Mouse (Mus musculus) heart, embryonic 16.5 days (tissue): ENCODE data around the gene Lasp1. TPM values are rescaled to one million over a fixed set of nuclear protein-coding genes. Genes with fewer than 3 reads are reported as not detected.
A peak's percentile ranks its signal among the peaks of the same experiment; 100 is the strongest.

Experiments
- ATAC-seq: fragments of 200-750 bp; cut with Nextera tagmentation; replicated peaks from 2 replicates; pipeline ENCODE4 v1.8.0; 2017; ENCODE audit warnings: moderate number of reproducible peaks; ENCODE audit not compliant: insufficient read depth, low FRiP score; ENCODE audit errors: extremely low read depth
- H3K27ac ChIP-seq: fragments of 300-500 bp; sonication (generic); 2 replicates; pipeline ENCODE4 v1.5.1; 2014; ENCODE audit warnings: mild to moderate bottlenecking, low read length, control low read depth, moderate library complexity
- H3K27me3 ChIP-seq: fragments of 300-500 bp; sonication (generic); 2 replicates; pipeline ENCODE4 v1.6.1; 2014; ENCODE audit warnings: low read length, mixed read lengths; ENCODE audit not compliant: control insufficient read depth, insufficient read depth
- H3K36me3 ChIP-seq: fragments of 300-500 bp; sonication (generic); 2 replicates; pipeline ENCODE4 v1.6.1; 2014; ENCODE audit not compliant: control insufficient read depth, insufficient read depth
- H3K4me1 ChIP-seq: fragments of 300-500 bp; sonication (generic); 2 replicates; pipeline ENCODE4 v1.6.1; 2014; ENCODE audit warnings: low read length, mixed read lengths; ENCODE audit not compliant: control insufficient read depth, insufficient read depth
- H3K4me2 ChIP-seq: fragments of 300-500 bp; sonication (generic); 2 replicates; pipeline ENCODE4 v1.6.1; 2014; ENCODE audit warnings: low read depth, mild to moderate bottlenecking, control low read depth, low read length
- H3K4me3 ChIP-seq: fragments of 300-500 bp; sonication (generic); 2 replicates; pipeline ENCODE4 v1.5.1; 2014; ENCODE audit warnings: mild to moderate bottlenecking, control low read depth, low read length
- H3K9ac ChIP-seq: fragments of 300-500 bp; sonication (generic); 2 replicates; pipeline ENCODE4 v1.6.1; 2014; ENCODE audit warnings: low read length, control low read depth
- H3K9me3 ChIP-seq: fragments of 300-500 bp; sonication (generic); replicated peaks from 2 replicates; pipeline ENCODE4 v1.6.1; 2016; ENCODE audit warnings: low read length; ENCODE audit not compliant: control insufficient read depth
- WGBS: fragments of 180-500 bp; shearing (Covaris S2); extraction: QIAGEN DNeasy Blood & Tissue Kit; methylation state at CpG from one replicate; pipeline ENCODE4 v1.1.7; 2014; 5-methylcytosine and 5-hydroxymethylcytosine counted together
- polyA plus RNA-seq: library from polyadenylated mRNA; unstranded; fragments of >200 nt; fragmentation: Nextera tagmentation; extraction: Ambion mirVana; gene quantifications from 2 replicates; pipeline ENCODE4 v1.2.1, GENCODE M21; 2015

Lasp1 gene
- polyA plus RNA-seq, 1 experiment from 2014 or later, result 52.9 TPM

GRCm38 (mm10) chr11:97799994-97800690, 1.3 kb downstream of the Lasp1 start:
- no peaks in the 10 kb centered on the region for H3K9me3 ChIP-seq
- H3K4me2 ChIP-seq, result peak overlapping the region; percentile 94
- peak overlapping the region; percentile 97 for H3K27ac ChIP-seq
- peak; percentile 70 for ATAC-seq
- no peaks in the 10 kb centered on the region for H3K27me3 ChIP-seq
- peaks cover 42% of the 10 kb centered on the region for H3K4me1 ChIP-seq
- no peaks in the 10 kb centered on the region for H3K36me3 ChIP-seq
- peak overlapping the region; percentile 94 for H3K9ac ChIP-seq
- 0% methylated on average over 30 of the region's 43 CpGs for WGBS
- H3K4me3 ChIP-seq, result peak overlapping the region; percentile 84

DNA sequence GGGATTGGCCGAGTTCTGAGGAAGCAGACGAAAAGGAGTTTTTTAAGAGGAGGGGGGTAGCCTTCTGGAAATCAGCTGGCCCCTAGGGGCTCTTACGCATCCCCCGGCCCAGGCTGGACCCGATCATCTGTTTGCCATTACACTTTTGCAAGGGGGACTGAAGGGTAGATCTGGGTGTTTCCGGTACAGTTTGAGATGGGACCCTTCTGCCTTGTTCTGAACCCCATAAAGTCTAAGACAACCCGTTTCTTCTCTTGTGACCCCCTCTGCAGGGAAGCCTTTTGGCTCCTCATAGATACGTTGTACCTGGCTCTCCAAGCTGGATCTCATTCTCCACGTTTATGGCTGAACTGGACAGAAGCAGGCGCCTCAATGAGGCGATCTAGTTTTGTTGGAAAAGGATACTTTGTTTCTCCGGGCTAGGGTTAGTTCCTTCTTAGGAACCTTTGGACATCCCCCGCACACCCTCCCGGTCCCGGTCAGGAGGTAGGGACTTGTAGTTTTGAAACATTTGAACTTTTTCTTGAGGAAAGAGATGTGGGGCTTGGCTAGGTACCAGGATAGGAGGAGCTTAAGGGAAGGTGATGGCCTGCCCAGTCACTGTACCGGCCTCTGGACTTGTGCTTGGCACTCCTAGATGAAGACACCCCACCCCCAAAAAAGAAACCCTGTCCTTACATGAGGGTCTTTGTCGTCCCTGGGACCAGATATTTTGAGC, 2.0 kb downstream of the Lasp1 start:
- Histone ChIP-seq H3K9me3 (no peaks in the 10 kb centered on the region), H3K36me3 (no peaks in the 10 kb centered on the region), H3K9ac (peak overlapping the region; percentile 94), H3K4me3 (peak overlapping the region; percentile 84), H3K4me2 (peak overlapping the region; percentile 94), H3K4me1 (peaks cover 49% of the 10 kb centered on the region), H3K27me3 (no peaks in the 10 kb centered on the region), H3K27ac (peak overlapping the region; percentile 97)
- WGBS, result 5% methylated on average over 17 of the region's 17 CpGs
- no peak for ATAC-seq

GRCm38 (mm10) chr11:97801409-97802193, 2.8 kb downstream of the Lasp1 start:
- no peaks in the 10 kb centered on the region for H3K9me3 ChIP-seq
- H3K4me3 ChIP-seq, result peak overlapping the region; percentile 84
- H3K27me3 ChIP-seq, result no peaks in the 10 kb centered on the region
- WGBS, result 27% methylated on average over 8 of the region's 8 CpGs
- H3K27ac ChIP-seq, result peak overlapping the region; percentile 97
- H3K9ac ChIP-seq, result peak overlapping the region; percentile 94
- peaks cover 56% of the 10 kb centered on the region for H3K4me1 ChIP-seq
- no peaks in the 10 kb centered on the region for H3K36me3 ChIP-seq
- H3K4me2 ChIP-seq, result peak overlapping the region; percentile 94
- ATAC-seq, result no peak

- Histone ChIP-seq H3K4me3 (peak overlapping the region; percentile 84; the same call in 1 of the 2 replicates), H3K27ac (peak overlapping the region; percentile 97; the same call in 1 of the 2 replicates), H3K9me3 (no peaks in the 10 kb centered on the region), H3K4me2 (peak overlapping the region; percentile 94), H3K27me3 (no peaks in the 10 kb centered on the region), H3K4me1 (peaks cover 60% of the 10 kb centered on the region), H3K9ac (peak overlapping the region; percentile 94; the same call in 1 of the 2 replicates), H3K36me3 (no peaks in the 10 kb centered on the region)
- no peak for ATAC-seq
- WGBS, result 27% methylated on average over 1 of the region's 1 CpGs
Observed at GRCm38 (mm10) chr11:97802194-97802470, 3.3 kb downstream of the Lasp1 start.

DNA sequence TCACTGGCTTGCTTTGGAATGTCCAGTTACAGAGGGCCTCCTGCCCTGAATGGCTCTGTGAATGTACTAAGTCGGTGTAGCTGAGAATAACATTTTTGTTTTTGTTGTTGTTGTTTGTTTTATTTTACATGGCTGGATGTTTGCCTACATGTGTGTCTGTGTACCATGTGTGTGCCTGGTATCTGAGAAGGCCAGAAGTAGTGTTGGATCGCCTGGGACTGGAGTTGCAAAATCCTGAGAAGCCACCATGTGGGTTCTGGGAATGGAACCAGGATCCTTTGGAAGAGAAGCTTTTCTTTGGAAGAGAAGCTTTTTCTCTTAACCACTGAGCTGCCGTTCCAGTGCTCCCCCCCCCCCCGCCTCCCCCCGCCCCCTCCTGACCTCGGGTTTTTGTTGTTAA, 3.7 kb downstream of the Lasp1 start:
- H3K4me2 ChIP-seq, result peak overlapping the region; percentile 94; the same call in 1 of the 2 replicates
- H3K27me3 ChIP-seq, result no peaks in the 10 kb centered on the region
- no peak overlapping the region for H3K9ac ChIP-seq
- WGBS, result 60% methylated on average over 6 of the region's 6 CpGs
- H3K4me1 ChIP-seq, result peaks cover 61% of the 10 kb centered on the region
- H3K4me3 ChIP-seq, result no peak overlapping the region
- no peak for ATAC-seq
- H3K9me3 ChIP-seq, result no peaks in the 10 kb centered on the region
- H3K27ac ChIP-seq, result no peak overlapping the region
- no peaks in the 10 kb centered on the region for H3K36me3 ChIP-seq

DNA sequence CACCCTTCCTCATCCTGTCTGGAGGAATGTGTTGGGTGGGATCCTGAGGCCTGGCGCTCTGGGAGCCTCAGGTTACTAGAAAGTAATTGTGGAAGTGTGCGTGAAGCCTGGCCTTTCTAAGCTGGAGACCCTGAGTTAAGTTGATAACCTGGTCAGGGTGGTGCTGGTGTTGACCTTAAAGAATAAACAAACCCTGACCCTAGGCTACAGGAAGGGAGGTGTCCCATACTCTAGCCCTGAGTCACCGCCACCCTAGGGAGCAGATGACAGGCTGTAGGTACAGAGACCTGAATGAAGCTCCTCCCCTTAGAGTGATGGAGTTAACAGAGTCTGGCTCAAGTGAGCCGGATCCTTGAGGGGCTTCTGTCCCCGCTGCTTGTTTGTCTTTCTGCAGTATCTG, 5.0 kb downstream of the Lasp1 start:
- ATAC-seq, result no peak
- H3K4me2 ChIP-seq, result no peak overlapping the region
- H3K27ac ChIP-seq, result peak overlapping the region; percentile 90
- no peaks in the 10 kb centered on the region; the same call in 1 of the 2 replicates for H3K36me3 ChIP-seq
- H3K4me3 ChIP-seq, result no peak overlapping the region
- H3K27me3 ChIP-seq, result no peaks in the 10 kb centered on the region
- H3K4me1 ChIP-seq, result peaks cover 70% of the 10 kb centered on the region
- 61% methylated on average over 5 of the region's 5 CpGs for WGBS
- no peaks in the 10 kb centered on the region for H3K9me3 ChIP-seq
- no peak overlapping the region for H3K9ac ChIP-seq

DNA sequence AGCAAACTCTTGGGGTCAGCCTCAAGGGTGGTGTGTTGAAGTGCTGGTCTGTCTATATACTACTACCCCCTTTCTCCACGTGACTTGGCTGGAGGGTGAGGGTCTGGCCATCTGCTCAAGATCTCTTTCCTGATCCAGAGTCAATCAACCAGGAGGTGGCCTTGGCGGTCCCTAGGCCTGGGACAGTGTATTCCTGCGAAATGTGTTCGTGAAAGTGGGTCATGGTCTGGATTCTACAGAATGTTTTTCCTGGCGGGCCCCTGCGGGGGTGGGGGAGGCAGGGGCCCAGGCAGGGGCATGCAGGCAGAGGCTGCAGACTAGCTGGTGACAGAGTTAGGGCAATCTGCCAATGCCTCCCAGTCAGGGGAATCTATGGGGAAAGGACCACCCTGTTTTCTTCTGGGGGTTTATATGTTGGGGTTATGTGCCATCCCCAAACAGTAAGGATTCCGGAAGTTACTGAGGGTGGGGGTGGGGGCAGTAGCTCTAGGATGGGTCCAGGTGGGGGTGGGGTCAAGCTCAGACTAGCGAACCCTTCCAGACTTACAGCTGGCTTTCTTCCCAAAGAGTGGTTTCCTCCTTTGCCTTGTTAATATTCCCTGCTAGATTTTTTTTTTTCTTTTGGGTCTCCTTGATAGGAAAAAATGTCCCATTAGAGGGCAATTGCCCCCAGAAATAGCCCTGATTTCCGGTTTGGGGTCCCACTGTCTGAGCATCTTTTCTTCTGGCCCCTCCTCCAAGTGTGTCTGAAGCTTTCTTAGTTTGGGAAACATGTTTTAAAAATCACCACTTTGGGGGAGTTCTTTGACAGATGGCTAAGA, 6.3 kb downstream of the Lasp1 start:
- peak; percentile 15; the same call in 1 of the 2 replicates for ATAC-seq
- peak overlapping the region; percentile 23 for H3K4me3 ChIP-seq
- H3K9me3 ChIP-seq, result no peaks in the 10 kb centered on the region
- H3K36me3 ChIP-seq, result no peaks in the 10 kb centered on the region; the same call in 1 of the 2 replicates
- H3K27ac ChIP-seq, result peak overlapping the region; percentile 90
- WGBS, result 7% methylated on average over 9 of the region's 9 CpGs
- peak overlapping the region; percentile 46 for H3K9ac ChIP-seq
- peaks cover 80% of the 10 kb centered on the region for H3K4me1 ChIP-seq
- H3K27me3 ChIP-seq, result no peaks in the 10 kb centered on the region
- H3K4me2 ChIP-seq, result peak overlapping the region; percentile 67
